Mouse (Mus musculus) kidney, embryonic 15.5 days (tissue): ENCODE results near the gene Copb1. TPM values are rescaled to one million over a fixed set of nuclear protein-coding genes. Genes with fewer than 3 reads are reported as not detected.

Experiments
- ATAC-seq: fragments of 200-750 bp; cut with Nextera tagmentation; replicated peaks from 2 replicates; pipeline ENCODE4 v1.8.0; 2017; ENCODE audit warnings: moderate TSS enrichment; ENCODE audit not compliant: low FRiP score
- H3K27ac ChIP-seq: fragments of 300-500 bp; sonication (generic); 2 replicates; pipeline ENCODE4 v1.5.1; 2015; ENCODE audit warnings: mild to moderate bottlenecking, inconsistent platforms
- H3K27me3 ChIP-seq: fragments of 300-500 bp; sonication (generic); 2 replicates; pipeline ENCODE4 v1.6.1; 2015; ENCODE audit warnings: inconsistent platforms
- H3K36me3 ChIP-seq: fragments of 300-500 bp; sonication (generic); 2 replicates; pipeline ENCODE4 v1.6.1; 2015; ENCODE audit warnings: inconsistent platforms
- H3K4me1 ChIP-seq: fragments of 300-500 bp; sonication (generic); 2 replicates; pipeline ENCODE4 v1.6.1; 2015; ENCODE audit warnings: inconsistent platforms
- H3K4me2 ChIP-seq: fragments of 300-500 bp; sonication (generic); 2 replicates; pipeline ENCODE4 v1.6.1; 2015; ENCODE audit warnings: moderate library complexity, mild to moderate bottlenecking, inconsistent platforms
- H3K4me3 ChIP-seq: fragments of 300-500 bp; sonication (generic); replicated peaks from 2 replicates; pipeline ENCODE4 v1.5.1; 2015; ENCODE audit warnings: mild to moderate bottlenecking, inconsistent platforms
- H3K9ac ChIP-seq: fragments of 300-500 bp; sonication (generic); 2 replicates; pipeline ENCODE4 v1.6.1; 2015; ENCODE audit warnings: mild to moderate bottlenecking, inconsistent platforms
- H3K9me3 ChIP-seq: fragments of 300-500 bp; sonication (generic); replicated peaks from 2 replicates; pipeline ENCODE4 v1.6.1; 2016; ENCODE audit warnings: inconsistent platforms
- WGBS: fragments of 180-500 bp; shearing (Covaris S2); methylation state at CpG from one replicate; pipeline ENCODE4 v1.1.7; 2015; ENCODE audit warnings: mixed read lengths; 5-methylcytosine and 5-hydroxymethylcytosine counted together
- polyA plus RNA-seq: library from polyadenylated mRNA; unstranded; fragments of >200 nt; fragmentation: Nextera tagmentation; extraction: Ambion mirVana; gene quantifications from 2 replicates; pipeline ENCODE4 v1.2.1, GENCODE M21; 2015

Copb1 gene
- polyA plus RNA-seq, 1 experiment from 2014 or later, result 125 TPM

DNA sequence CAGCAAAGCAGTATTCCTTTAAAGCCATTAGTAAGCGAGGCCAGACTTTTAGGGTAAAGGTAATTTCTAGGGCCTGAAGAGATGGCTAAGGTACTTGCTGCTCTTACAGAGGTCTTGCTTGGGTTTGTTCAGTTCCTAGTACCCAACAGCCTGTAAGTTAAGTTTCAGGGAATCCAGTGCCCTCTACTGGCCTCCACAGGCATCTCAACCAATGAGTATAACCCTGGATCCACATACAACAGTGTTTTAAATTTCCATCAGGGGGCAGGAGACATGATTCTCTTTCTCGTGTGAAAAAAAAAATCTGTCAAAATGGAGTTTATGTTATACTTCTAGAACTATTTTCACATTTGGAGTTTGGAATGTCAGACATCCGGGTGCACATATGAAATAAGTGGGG lies 27.2 kb upstream of the Copb1 start:
- peak; percentile 70; the same call in 1 of the 2 replicates for ATAC-seq
- H3K27ac ChIP-seq, result no peak overlapping the region
- H3K9ac ChIP-seq, result no peak overlapping the region
- H3K9me3 ChIP-seq, result no peaks in the 10 kb centered on the region
- no peak overlapping the region for H3K4me3 ChIP-seq
- no peaks in the 10 kb centered on the region for H3K27me3 ChIP-seq
- H3K4me2 ChIP-seq, result no peak overlapping the region
- WGBS, result 59% methylated on average over 3 of the region's 3 CpGs
- H3K4me1 ChIP-seq, result peaks cover 3% of the 10 kb centered on the region
- no peaks in the 10 kb centered on the region for H3K36me3 ChIP-seq

DNA sequence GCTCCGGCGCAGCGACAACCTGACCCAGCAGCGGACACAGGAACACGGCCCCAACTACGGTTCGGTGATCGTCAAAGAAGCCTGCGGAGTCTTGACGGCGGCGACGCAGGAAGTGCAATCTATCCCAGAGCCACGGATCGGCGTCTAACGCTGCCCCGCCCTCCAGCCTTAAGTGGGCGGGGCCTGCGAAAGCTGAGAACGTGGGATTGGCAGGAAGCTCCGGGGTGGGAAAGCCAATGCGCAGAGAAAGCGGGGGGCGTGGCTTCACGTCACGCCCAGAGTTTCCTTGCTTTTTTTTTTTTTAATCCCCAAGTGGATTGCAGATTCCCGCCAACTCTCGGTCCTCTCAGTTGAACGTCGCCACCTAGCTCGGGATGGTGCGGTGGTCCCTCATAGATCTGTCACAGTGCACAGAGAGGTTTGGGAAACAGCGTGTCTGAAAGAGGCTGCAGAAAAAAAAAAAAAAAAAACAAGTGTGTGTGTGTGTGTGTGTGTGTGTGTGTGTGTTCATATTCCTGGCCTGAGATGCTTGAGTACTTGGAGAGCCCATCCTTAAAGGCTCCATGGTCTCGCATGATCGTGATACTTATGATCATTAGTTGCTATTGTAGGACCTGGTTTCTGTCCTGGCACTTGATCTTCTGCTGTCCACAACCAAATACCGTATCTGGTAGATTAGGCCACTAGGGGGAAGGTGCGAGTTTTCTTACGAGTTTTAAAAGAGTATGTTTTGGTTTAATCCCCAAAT lies 21.7 kb upstream of the Copb1 start, which contains the start of gene Psma1:
TSS of gene Psma1 (minus strand) at position 114 of the 748 bp plus-strand sequence.
- peak within 1 kb of the TSS; percentile 79 for H3K4me2 ChIP-seq
- H3K27me3 ChIP-seq, result no peaks in the 10 kb centered on the region
- peak; percentile 96 for ATAC-seq
- peak within 1 kb of the TSS; percentile 67 for H3K27ac ChIP-seq
- peak within 1 kb of the TSS; percentile 80 for H3K4me3 ChIP-seq
- H3K9me3 ChIP-seq, result no peaks in the 10 kb centered on the region
- WGBS, result under 1% methylated on average over 39 of the region's 39 CpGs
- H3K36me3 ChIP-seq, result peaks cover 28% of the 10 kb centered on the region
- H3K4me1 ChIP-seq, result peaks cover 14% of the 10 kb centered on the region
- peak within 1 kb of the TSS; percentile 86 for H3K9ac ChIP-seq

DNA sequence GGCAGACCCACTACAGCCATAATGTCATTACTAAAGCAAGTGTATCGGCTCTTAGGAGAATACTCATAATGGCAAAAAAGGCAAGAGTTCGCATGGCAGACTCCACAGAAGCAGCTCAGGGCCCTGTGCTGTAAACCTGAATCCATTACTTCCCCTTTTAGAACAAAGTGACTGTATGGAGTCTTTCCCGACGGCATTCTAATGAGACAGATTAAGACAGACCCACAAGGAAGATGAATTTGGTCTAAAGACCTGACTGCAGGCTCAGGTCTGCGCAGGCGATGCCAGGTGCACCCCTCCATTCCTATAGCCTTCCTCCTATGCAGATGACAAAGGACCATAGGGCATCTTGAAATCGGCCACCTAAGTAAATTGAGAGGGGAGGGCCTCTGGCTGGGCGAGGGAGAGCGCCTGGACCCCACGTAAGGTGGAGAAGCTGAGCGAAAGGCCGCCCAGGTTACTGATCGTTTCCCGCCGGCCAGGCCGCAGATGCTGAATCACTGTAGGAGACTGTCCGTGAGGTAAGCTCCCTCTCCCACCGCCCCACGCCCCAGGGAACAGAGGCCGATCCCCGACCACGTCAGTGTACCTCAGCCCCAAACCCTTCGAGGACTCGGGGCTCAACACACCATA lies 21.0 kb upstream of the Copb1 start:
- H3K4me1 ChIP-seq, result peaks cover 14% of the 10 kb centered on the region
- peak overlapping the region; percentile 80 for H3K4me3 ChIP-seq
- H3K9me3 ChIP-seq, result no peaks in the 10 kb centered on the region
- no peak for ATAC-seq
- H3K4me2 ChIP-seq, result peak overlapping the region; percentile 79
- H3K36me3 ChIP-seq, result peaks cover 34% of the 10 kb centered on the region
- H3K27ac ChIP-seq, result peak overlapping the region; percentile 67
- 1% methylated on average over 24 of the region's 24 CpGs for WGBS
- H3K9ac ChIP-seq, result peak overlapping the region; percentile 86
- no peaks in the 10 kb centered on the region for H3K27me3 ChIP-seq

DNA sequence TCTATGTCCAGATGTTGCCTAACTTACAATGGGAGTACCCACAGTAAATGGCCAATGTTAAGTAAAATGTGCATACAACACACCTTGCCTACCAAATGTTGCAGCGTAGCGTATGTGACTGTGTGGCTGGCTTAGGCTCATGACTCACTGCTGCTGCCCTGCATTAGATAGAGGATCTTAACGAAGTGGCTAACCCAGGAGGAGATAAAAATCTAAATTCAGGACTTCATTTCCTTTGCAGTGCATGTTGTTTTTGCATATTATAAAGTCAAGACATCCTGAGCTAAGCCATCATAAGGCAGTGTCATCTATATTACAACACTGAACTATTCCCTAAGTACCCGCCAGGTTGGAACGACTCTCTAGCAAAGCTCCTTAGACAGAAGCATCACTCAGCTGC lies 13.9 kb upstream of the Copb1 start:
- Histone ChIP-seq H3K27ac (no peak overlapping the region), H3K36me3 (peaks cover 90% of the 10 kb centered on the region), H3K9me3 (peaks cover 5% of the 10 kb centered on the region; the same call in 1 of the 2 replicates), H3K4me3 (no peak overlapping the region), H3K4me2 (no peak overlapping the region), H3K9ac (no peak overlapping the region), H3K27me3 (no peaks in the 10 kb centered on the region), H3K4me1 (no peaks in the 10 kb centered on the region)
- 94% methylated on average over 5 of the region's 5 CpGs for WGBS
- ATAC-seq, result no peak

DNA sequence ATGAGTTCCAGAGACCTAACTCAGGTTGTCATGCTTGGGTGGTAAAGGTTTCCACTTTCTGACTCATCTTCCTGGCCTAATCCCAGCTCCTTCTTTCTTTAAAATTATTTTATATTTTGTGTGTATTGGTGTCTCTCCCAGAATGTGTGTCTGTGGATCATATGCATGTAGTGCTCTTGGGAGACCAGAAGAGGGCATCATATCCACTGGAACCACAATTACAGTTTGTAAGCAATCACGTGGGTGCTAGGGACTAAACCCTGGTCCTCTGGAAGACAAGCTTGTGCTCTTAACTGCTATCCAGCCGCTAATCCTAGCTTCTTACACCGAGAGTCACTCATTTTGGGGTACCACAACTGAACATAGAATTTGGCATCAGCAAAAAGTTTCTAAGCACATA lies 2.8 kb downstream of the Copb1 start:
- Histone ChIP-seq H3K4me3 (no peak overlapping the region), H3K36me3 (peaks cover 50% of the 10 kb centered on the region), H3K4me1 (peaks cover 10% of the 10 kb centered on the region), H3K27me3 (no peaks in the 10 kb centered on the region), H3K27ac (no peak overlapping the region), H3K9ac (no peak overlapping the region), H3K9me3 (no peaks in the 10 kb centered on the region), H3K4me2 (no peak overlapping the region)
- WGBS, result 89% methylated on average over 3 of the region's 3 CpGs
- no peak for ATAC-seq

DNA sequence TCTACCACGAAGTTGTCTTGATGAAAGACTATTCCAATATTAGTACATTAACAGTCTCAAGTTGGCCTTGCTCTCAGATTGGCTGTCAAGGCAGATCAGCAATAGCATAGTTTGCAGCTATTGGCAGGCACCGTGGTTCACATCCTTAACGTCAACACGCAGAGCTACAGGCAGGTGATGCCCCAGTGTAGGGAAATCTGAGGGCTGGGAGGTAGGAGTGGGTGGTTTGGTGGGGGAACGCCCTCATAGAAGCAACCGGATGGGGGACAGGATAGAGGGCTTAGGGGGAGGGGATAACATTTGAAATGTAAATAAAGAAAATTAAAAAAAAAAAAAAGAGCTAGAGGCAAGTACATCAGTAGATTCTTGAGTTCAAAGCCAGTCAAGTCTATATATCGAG lies 20.5 kb downstream of the Copb1 start:
- Histone ChIP-seq H3K4me3 (no peak overlapping the region), H3K9me3 (no peaks in the 10 kb centered on the region), H3K27ac (no peak overlapping the region), H3K27me3 (no peaks in the 10 kb centered on the region), H3K4me2 (no peak overlapping the region), H3K36me3 (peaks cover 81% of the 10 kb centered on the region), H3K9ac (no peak overlapping the region), H3K4me1 (no peaks in the 10 kb centered on the region)
- WGBS, result 85% methylated on average over 7 of the region's 7 CpGs
- ATAC-seq, result no peak

DNA sequence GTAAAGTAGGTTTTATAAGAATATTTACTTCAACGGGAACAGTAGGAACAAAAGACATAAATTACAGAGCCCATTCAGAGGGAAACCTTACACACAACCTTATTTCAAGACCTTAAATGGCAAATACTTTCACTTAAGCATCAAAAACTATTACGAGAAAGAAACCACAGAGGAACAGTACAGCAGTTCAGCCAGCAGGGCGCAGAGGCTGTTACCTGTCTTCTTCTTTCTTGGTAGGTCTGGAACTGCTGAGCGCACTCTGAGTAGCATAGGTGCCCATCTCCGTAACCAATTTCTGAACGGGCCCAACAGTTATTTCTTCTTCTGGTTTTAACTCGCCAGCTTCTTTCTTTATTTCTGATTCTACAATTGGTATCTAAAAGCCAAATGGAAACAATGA lies 21.5 kb downstream of the Copb1 start:
- no peak overlapping the region for H3K4me3 ChIP-seq
- H3K4me1 ChIP-seq, result no peaks in the 10 kb centered on the region
- H3K36me3 ChIP-seq, result peaks cover 83% of the 10 kb centered on the region
- no peaks in the 10 kb centered on the region for H3K9me3 ChIP-seq
- ATAC-seq, result no peak
- H3K9ac ChIP-seq, result no peak overlapping the region
- H3K27ac ChIP-seq, result no peak overlapping the region
- WGBS, result 96% methylated on average over 7 of the region's 7 CpGs
- no peak overlapping the region for H3K4me2 ChIP-seq
- no peaks in the 10 kb centered on the region for H3K27me3 ChIP-seq

DNA sequence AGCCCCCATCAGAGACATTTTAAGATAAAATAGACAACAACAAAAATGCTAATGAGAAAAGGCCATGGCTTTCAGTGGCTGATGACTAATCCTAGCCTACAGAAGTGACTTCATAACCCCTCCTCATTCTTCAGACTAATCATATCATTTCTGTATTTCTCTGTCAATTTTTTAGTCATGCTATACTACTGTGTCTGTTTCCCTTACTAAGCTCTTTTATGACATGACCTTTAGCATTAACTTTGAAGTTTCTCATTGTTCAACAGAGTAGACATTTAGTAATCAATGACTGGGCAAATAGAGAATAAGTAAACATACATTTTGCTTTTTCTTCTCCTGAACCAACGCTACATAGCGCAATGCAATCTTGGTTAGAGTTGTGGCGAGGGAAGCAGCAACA lies 22.7 kb downstream of the Copb1 start:
- Histone ChIP-seq H3K36me3 (peaks cover 82% of the 10 kb centered on the region), H3K27me3 (no peaks in the 10 kb centered on the region), H3K4me3 (no peak overlapping the region), H3K4me1 (no peaks in the 10 kb centered on the region), H3K4me2 (no peak overlapping the region), H3K9ac (no peak overlapping the region), H3K27ac (no peak overlapping the region), H3K9me3 (no peaks in the 10 kb centered on the region)
- ATAC-seq, result no peak
- WGBS, result 95% methylated on average over 3 of the region's 3 CpGs

DNA sequence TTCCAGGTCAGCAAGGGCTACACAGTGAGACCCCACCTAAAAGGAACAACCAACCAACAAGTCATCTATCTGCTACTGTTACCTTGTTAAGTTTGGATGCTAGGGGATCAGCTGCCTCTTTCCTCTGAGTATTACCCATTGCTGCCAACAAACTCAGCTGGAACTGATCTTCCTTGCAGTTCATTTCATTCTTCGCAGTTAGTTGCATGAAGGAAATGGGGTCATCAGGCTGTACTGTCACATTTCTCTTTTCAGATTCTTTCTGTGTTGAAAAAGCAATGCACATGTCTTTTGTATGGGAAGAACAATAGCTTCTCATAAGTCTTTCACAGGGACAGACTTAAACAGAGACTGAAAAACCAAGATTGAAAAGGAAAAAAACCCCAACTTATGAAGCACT lies 28.0 kb downstream of the Copb1 start:
- Histone ChIP-seq H3K27me3 (no peaks in the 10 kb centered on the region), H3K4me1 (no peaks in the 10 kb centered on the region), H3K4me2 (no peak overlapping the region), H3K36me3 (peaks cover 69% of the 10 kb centered on the region), H3K9me3 (no peaks in the 10 kb centered on the region), H3K4me3 (no peak overlapping the region), H3K9ac (no peak overlapping the region), H3K27ac (no peak overlapping the region)
- 100% methylated on average over 1 of the region's 1 CpGs for WGBS
- no peak for ATAC-seq

DNA sequence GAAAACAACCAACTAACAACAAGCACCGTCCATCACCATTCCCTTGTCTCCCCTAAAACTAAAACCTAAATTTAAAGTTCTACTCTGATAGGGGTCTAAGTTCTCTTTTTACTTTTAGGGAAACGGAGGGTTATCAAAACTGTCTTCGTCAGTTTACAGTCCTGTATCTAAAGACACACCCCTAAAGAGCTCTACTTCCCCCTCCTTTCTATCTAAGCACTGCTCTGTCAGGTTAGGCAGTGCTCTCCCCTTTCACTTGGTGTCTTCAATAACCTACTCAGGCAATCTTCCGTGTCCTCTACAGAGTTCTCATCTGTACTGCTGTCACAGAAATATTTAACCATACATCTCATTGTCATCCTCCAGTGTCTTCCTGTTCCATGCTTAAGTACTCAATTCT lies 34.1 kb downstream of the Copb1 start:
- 87% methylated on average over 4 of the region's 4 CpGs for WGBS
- no peak for ATAC-seq
- H3K27ac ChIP-seq, result no peak overlapping the region
- no peaks in the 10 kb centered on the region for H3K9me3 ChIP-seq
- no peaks in the 10 kb centered on the region for H3K27me3 ChIP-seq
- no peak overlapping the region for H3K4me3 ChIP-seq
- H3K4me2 ChIP-seq, result no peak overlapping the region
- H3K9ac ChIP-seq, result no peak overlapping the region
- H3K36me3 ChIP-seq, result peaks cover 62% of the 10 kb centered on the region
- H3K4me1 ChIP-seq, result no peaks in the 10 kb centered on the region

DNA sequence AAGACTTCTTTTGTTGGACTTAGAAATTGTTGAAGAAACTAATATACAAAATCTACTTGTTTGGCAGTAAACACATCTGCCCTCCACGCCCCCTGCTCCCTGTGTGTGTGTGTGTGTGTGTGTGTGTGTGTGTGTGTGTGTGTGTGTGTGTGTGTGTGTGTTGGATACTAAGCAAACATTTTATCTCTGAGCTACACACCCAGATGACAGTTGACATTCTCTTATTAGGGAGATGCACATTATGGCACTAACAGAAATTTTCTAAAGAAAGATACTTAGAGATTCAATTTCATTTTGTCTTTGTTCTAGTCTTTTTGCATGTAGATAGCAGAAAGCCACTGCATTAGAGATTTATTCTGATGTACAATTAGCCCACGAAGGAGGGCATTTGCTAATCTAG lies 37.6 kb downstream of the Copb1 start:
- Histone ChIP-seq H3K4me2 (no peak overlapping the region), H3K4me3 (no peak overlapping the region), H3K36me3 (peaks cover 72% of the 10 kb centered on the region), H3K9me3 (no peaks in the 10 kb centered on the region), H3K27me3 (no peaks in the 10 kb centered on the region), H3K4me1 (no peaks in the 10 kb centered on the region), H3K27ac (no peak overlapping the region), H3K9ac (no peak overlapping the region)
- ATAC-seq, result no peak
- 85% methylated on average over 2 of the region's 2 CpGs for WGBS

DNA sequence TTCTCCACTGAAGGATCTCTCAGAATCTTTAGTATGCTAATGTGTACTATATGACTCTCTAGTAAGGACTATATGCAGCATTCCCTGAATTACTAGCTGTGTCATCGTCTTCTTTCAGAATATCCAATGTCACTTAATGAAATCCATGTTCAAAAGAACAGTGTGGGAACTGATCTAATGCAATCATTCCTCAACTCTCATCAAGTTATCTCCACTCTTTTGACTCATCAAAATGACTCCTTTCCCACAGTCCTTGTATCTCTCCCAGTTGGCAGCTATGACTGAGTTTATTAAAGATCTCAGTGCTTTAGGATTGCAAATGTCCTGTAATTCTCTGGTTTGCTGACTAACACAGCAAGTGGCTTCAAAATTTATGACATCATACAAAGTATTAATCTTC lies 40.1 kb downstream of the Copb1 start:
- WGBS, result 90% methylated on average over 1 of the region's 1 CpGs
- no peak for ATAC-seq
- no peak overlapping the region for H3K4me3 ChIP-seq

More for the DNA sequence above, 40.1 kb downstream of the Copb1 start:
- no peak overlapping the region for H3K27ac ChIP-seq
- H3K4me2 ChIP-seq, result no peak overlapping the region
- no peaks in the 10 kb centered on the region for H3K27me3 ChIP-seq
- peaks cover 50% of the 10 kb centered on the region for H3K36me3 ChIP-seq
- no peak overlapping the region for H3K9ac ChIP-seq
- H3K4me1 ChIP-seq, result no peaks in the 10 kb centered on the region
- no peaks in the 10 kb centered on the region for H3K9me3 ChIP-seq
